Mouse (Mus musculus) T-cell, adult 2 months (primary cell): ENCODE results near the gene Fa2h.

Source experiments
- DNase-seq: peaks from one replicate; pipeline ENCODE4 v3.0.0; 2022; ENCODE audit warnings: low spot score

Gene Fa2h

DNA sequence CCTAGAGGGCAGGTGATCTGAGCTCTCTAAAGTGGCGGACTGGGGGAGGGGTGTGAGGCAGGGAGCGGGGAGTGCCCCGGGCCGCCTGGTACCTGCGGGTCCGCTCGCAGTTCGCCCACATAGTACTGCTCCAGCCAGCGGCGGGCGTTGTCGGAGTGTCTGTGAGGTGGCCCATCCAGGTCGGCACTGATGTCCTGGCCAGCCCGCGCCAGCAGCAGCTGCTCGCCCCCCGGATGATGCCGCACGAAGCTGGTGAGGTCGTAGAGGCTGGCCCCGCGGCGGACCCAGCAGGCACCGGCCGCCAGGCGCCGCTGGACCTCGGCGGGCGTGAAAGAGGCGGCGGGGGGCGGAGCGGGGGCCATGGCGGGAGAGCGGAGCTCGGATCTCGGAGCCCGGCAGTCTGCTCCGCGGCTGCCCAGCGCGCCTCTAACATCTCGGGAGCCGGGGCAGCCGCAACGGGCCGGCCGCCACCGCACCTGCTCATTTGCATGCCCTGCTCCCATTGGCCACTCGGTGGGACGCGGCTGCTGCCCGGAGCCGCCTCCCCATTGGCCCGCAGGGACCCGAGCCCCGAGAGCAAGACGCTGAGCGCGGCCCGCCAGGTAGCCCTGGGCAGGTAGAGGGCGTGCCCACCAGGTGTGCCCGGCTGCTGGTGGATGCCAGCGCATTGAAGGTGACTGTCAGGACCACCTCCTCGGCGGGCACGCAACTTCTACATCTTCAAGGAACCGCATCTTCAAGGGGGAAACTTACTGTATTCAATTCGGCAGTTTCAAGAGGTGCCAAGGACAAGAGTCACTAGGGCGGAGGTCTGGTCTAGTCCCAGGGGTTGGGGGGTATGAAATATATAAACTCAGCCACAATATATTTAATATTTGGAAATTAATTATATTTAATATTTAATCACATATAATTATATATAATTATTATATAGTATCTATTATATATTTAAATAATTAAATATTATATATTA is at the start of gene Fa2h:
Gene Fa2h, minus strand, starts transcription at position 434 of the 973 bp plus-strand sequence.
- peak; percentile 1 for DNase-seq

DNA sequence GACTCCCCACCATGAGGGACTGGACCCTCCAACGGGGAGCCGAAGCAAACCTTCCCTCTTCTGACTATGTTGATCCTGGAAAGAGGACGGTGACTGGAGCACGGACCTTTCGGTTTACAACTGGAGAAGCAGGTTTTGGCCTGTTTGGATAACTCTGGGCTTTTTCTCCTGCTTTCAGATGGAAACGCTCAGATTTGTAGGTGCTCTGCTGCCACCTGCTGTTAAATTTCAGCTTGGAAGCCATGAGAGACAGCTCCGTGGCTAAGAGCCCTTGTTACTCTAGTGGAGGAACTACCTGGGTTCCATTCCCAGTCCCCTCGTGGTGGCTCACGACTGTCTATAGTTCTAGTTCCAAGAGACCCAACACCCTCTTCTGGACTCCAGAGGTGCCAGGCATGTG is 45.6 kb upstream of the Fa2h start:
- DNase-seq, result peak; percentile 42

DNA sequence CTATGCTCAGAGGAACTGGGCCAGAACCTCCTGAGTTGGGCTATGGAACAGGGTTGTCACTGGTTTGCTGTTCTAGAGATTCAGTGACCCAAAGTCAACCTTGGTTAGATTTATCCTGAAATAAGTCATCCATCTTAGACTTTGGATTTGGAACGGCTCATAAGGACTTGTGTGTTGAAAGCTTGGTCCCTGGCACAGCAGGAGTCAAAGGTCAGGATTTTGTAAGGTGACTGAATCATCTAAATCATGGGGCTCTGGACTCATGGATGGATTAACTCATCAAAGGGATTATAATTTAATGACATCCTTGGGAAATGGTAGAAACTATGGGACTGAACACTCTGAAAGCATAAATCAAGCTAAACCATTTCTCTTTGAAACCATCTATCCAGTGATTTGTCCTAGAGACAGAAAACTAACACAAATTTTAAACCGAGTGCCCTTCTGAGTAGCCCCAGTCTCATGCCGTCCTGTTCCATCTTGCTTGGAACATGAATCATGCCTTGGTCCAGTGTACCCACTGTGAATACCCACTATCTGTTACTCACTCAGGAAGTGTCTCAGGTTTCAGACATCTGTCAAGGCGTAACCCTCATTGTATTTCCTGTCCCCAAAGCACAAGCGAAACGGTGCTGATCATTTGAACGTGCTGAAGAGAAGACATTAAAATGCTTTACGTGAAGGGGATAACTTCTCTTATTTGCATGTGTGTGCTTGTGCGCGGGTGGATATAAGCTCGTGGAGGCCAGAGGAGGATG is 41.6 kb upstream of the Fa2h start:
- peak; percentile 23 for DNase-seq

DNA sequence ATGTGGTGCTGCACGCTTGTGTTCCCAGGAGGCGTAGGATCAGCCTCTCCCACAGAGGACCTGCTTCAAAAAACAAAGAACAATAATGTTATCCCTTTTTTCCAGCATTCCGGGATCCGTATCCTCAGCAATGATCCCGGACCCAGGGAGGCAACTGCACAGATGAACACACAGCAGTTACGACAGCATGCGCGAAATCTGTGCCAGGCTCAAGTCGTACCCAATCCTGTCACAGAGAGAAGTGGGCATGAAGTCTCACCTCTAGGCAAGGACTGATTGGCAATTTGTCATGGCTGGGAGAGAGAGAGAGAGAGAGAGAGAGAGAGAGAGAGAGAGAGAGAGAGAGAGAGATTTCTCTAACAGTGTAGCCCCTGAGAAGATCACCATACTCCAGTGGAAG is 31.0 kb upstream of the Fa2h start:
- no peak for DNase-seq

DNA sequence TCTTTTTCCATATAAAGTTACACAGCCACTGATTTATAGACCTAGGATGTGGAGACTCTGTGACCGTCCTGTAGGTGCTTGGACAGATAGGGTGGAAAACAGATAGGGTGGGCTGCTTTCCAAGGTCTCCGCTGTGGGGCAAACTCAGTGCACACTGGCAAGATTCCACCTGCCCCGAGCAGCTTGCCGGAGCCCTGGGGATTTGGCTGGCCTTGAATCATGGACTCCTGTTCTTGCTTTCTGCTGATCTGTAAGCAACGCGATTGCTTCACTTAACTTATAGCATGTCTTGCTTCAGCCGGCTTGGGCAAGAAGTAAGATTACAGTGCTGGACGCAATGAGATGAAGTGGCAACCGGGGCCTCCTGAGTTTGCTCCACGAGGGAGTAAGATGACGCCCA is 30.6 kb upstream of the Fa2h start:
- no peak for DNase-seq

DNA sequence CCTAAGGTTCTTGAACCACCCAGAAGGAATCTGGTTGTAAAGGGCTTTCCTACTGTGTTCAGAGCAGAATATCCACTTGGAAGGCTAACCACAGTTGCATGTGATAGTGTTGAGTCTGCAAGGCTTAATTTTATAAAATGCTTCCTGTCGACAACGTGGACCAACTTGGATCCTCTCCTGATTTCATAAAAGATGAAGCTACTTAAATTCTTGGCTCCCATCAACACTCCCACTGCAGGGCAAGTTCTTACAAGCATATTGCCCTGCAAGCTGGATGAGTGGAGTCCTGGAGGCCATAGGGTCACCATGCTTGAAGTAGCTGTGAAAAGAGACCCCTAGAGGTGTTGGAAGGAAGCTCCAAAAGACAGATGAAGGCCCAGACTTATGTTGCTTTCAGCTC is 29.0 kb upstream of the Fa2h start:
- DNase-seq, result no peak

DNA sequence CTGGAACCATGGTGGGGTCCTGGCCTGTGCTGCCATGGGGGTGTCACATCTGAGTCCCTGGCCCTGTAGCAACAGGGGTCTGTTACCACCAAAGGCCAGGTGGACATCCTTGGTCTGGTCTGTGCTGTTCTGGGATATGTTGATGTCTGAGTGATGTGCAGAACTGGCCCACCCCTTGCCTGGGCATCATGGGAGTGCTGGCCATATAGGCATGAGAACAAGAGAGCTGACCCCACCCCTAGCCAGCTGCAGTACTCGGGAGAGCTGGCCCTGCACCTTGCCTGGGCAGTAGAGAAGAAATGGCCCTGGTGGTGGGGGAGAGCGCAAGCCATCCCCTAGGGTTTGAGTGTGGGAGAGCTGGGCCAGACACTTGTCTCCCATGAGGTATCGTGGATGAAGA is 25.5 kb upstream of the Fa2h start:
- no peak for DNase-seq

DNA sequence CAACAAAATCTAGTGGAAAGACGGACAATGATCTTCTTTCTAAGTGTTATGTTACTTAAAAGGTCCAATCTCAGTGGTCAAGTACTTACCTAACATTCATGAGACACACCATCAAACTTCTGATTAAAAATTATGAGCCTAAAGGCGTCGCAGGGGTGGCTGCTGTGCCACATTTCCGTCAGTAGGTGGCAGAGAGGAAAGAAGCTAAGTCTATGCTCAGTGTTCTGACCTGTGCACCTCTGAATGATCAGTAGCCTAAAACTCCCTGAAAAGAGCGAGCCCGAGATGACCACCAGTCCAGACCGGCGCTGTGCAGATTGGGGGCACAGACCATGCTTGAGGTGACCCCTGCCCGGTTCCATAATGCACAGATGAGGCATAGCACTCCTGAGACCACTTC is 25.0 kb upstream of the Fa2h start:
- peak; percentile 12 for DNase-seq

DNA sequence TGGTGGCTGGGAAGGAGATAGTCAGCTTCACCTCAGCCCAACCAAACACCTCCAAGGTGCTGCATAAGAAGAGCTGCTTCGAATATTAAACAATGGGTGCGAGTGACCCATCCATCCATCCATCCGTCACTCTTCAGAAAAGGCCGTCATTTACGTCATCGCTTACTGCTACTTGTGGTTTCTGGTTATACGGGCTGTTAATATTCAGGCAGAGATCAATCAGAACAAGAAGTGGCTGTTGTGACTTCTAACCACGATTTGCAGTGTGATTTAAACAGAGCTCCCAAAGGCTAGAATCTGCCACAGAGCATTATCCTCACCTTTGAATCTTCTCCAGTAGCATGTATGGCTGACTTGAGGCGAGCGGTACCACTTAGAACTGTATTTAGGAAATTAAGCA is 23.6 kb upstream of the Fa2h start:
- no peak for DNase-seq

DNA sequence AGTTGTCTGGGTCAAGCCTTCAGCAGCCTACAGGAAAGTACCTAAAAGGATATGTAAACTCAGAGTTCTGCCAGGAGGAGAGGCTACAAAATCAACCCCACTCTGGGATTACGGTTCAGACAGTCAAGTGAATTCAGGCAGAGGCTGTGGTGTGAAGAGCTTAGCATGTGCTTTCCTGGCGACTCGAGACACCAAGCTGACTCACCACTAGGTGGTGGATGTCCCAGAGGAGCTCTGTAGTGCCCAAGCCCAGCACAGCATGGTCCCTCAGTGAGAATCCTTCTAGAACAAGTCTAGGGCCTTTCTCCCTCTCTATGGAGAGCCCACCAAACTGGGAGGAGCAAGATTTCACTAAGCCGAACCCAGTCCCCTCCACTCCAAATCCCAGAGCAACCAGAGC is 9.8 kb upstream of the Fa2h start:
- DNase-seq, result peak; percentile 7

DNA sequence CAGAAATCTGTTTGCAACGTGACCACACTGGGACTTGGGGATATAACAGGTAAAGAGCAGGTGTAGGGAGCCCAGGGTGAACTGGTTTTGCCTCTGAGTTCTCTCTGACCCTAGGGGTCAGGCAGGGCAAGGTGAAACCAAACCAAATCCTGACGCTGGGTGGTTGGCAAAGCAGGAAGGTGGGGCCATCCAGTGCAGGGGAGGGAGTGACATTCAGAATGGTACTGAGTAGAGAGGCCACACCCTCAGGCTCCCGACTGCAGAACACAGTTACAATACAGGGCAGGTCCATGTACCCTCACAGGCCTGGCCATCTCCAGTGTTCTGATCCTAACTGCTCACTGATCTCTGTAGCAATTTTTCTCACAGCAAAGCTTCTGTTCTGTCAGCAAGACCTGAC is 2.4 kb downstream of the Fa2h start:
- DNase-seq, result no peak

DNA sequence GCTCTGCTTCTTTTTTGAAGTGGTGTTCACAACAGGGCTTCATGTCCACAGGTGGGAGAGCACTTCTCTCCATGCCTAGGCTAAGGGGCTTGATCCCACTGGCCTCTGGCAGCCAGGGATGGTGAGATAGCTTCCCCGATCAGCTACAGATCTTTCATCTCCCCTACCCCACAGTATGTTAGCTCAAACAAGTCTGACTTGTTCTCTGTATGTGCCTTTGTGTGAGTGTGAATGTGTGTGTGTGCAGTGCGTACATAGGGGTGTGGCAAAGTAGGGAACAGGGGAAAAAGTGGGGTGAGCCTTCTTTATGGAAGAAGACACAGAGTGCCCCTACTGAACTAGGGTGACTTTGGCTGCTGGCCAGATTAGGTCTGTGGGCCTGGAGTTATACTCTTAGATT is 2.8 kb downstream of the Fa2h start:
- no peak for DNase-seq

DNA sequence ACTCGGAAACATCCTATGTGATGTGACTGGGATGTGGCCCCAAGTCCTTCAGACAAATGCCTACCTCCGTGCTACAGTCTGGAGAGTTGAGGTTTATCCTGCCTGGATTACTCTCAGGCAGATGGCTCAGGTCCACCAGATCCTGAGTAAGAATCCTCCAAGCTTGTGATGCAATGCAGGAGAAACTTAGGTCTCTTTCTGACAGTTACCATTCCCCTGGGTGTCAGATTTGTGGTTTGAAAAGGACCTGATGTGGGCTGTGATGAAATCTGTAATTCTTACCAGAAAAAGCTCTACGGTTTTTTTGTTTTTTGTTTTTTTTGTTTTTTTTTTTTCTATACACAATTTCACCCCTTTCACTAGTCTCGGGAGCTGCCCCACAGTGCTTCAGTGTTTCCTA is 4.0 kb downstream of the Fa2h start:
- DNase-seq, result no peak

DNA sequence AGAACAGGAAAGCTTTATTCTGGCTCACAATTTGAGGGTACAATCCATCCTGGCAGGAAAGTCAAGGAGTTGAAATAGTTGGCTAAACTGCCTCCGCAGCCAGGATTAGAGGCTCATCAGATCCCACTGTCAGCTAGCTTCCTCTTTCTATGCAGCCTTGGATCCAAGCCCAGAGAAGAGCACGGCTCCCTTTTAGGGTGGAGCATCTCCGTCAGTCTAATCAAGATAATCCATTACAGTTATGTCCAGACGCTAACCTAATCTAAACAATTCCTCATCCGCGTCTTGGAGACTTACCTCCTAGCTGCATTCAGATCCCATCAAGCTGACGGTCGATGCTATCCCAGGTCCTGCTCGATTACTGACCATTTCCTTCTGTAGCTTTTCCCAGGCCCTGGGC is 7.7 kb downstream of the Fa2h start:
- DNase-seq, result no peak

DNA sequence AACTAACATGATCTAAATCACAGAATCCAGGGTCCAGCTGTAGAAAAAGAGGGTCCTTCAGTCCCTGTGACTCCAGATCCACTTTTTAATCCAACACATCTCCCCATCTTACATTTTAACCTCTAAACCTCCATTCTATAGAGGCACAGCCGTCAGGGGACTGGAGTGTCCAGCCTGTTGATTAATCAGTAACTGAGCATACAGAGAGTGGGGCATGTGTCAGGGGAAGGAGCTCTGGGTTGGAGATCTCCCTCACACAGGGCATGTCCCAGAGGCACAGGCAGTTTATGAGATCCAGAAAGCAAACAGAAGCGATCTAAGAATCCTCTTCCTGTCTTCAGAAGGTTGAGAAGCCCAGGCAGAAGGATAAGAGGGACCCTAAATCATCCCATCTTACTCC is 9.0 kb downstream of the Fa2h start:
- DNase-seq, result no peak

DNA sequence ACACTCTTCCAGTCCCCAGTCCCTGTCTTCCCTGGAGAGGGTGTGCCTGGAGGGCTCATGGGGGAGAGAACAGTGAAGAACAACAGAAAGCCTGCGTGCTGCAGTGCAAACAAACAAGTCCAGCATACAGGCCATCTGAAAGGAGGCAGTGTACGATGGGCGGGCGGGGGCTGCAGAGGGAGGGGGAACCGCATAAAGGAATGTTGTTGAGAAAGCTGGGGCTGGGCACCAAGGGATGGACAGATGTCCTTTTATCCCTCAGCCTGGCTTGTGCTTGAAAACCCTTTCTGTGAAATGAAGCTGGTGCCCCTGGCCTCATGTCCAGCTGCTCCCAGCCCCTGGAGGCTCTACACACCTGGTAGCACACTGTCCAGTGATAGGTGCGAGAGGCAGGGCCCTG is 18.4 kb downstream of the Fa2h start:
- no peak for DNase-seq

DNA sequence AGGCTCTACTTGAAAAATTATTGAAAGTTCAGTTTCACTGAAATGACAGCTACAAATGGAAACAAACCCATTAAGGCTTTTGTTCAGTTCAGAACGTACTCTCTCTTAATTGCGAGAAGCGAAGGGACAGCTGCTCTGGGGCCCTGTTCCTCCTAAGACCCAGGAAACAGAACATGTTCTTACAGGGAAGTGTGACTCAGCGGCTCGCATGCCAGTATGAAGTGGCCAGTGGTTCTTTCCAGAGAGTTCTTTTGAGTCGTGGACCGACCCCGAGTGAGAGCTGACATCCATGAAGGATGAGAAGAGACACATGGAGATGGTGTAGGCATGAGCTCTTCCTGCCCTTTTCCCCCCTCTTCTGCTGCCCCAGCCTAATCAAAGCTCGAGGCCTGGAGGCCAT is 23.9 kb downstream of the Fa2h start:
- DNase-seq, result no peak

DNA sequence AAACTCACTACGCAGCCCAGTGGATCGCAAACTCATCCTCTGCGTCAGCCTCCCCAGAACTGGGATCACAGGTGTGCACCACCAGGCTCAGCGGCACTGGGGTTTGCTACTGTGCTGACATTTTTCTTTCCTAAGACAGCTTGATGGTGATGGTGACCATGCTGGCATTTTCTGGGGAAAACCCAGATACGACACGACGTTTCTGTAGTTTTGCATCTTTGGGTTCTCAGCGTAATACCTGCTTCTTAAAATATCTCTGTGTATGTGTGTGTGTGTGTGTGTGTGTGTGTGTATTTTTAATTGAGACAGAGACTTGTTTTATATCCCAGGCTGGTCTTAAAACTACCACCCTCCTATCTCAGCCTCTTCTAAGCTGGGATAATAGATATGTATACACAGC is 26.3 kb downstream of the Fa2h start:
- no peak for DNase-seq

DNA sequence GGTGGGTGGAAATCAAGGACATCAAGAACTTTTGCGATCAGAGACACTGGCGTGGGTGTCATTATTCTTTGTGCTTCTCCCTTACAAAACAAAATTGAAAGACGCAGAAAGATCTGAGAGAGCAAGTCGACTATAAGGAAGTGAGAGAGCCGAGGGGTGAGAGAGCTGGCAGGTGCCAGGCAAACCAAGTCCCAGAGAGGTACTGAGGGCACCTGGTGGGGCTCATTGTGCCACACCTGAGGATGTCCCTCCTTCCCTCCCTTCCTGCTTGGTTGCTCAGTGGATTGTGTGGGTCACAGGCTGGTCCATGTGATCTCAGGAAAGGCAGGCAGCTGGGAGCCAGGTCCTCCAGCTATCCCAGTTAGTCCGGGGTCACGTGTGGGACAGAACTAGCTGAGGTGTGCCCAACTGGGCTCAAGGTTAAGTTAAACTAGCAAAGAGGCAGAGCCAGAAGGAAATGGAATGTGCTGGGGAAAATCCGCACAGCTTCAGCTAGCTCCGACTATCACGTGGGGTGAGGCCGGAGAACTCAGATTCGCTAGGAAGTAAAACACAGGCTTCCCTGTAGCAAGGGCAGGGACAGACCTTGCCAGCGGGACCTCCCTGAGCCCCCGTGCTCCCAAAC is 26.9 kb downstream of the Fa2h start:
- no peak for DNase-seq

DNA sequence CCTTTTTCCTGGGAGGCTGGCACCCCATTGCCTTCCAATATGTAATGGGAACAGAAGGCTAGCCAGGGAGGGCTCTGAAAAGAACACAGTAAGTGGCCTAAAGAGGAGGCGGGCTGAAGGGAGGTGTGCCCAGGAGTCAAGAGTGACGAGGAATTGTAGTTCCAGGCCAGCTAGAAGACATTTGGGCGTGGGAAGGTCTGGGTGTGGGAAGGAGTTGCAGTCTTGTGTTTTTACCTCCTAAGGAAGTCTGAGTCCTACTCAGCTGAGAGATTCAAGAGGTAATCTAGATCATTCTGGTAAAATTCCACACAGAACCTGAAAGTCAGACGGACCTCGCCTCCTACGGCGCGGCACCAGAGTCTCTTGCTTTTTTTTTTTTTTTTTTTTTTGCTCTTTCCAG is 30.1 kb downstream of the Fa2h start:
- no peak for DNase-seq

DNA sequence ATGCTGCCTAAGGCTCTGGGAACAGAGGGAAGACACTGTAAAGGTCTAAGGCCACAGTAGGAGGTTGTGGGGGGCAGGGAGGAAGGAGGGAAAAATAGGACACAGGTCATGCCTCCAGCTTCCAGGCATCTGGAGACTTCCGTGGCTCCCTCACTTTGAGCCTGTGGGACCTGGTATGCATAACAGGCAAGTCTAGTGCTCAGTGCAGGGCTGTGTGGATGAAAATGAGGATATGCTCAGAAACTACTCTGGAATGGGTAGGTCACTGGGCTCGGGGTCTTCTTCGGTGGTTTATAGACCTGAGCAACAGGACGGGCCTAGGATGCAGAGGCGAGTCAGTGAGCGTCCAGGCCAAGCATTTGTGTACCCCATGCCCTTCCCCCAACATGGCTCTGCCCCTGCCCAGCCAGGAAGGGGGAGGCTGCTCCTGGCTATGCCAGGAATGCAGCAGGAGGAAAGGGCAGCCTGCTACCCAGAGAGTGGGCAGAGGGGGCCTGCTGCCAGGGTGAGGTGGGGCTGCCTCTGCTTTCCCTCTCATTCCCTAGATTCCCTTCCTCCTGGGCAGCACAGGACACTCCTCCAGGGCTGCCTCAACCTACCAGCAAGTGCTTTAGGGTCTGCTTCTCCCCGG is 32.9 kb downstream of the Fa2h start:
- DNase-seq, result no peak

DNA sequence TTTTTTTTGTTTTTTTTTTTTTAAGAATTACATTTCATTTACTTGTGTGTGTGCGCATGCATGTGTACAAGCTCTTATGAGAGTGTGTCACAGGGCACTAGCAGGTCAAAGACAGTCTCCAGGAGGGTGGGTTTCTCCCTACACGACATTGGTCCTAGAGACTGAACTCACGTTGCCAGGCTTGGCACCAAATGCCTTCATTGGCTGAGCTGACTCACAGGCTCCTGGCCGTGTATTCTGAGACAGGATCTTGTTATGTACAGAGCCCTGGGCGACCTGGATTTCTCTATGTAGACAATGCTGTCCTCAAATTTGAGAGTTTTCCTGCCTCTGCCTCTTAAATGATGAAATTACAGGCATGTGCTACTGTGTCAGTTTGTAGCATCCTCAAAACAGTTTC is 33.7 kb downstream of the Fa2h start:
- DNase-seq, result no peak
